Mouse (Mus musculus) forebrain, embryonic 13.5 days (tissue): Measurements from ENCODE around the gene Nrros. TPM values are rescaled to one million over a fixed set of nuclear protein-coding genes. Genes with fewer than 3 reads are reported as not detected.

Source experiments
- ATAC-seq: fragments of 200-750 bp; cut with Nextera tagmentation; 2 replicates; pipeline ENCODE4 v1.8.0; 2017
- H3K27ac ChIP-seq: fragments of 300-500 bp; sonication (generic); 2 replicates; pipeline ENCODE4 v1.5.1; 2015; ENCODE audit warnings: inconsistent platforms, mild to moderate bottlenecking, moderate library complexity
- H3K27me3 ChIP-seq: fragments of 300-500 bp; sonication (generic); 2 replicates; pipeline ENCODE4 v1.6.1; 2015; ENCODE audit warnings: mild to moderate bottlenecking, inconsistent platforms
- H3K36me3 ChIP-seq: fragments of 300-500 bp; sonication (generic); 2 replicates; pipeline ENCODE4 v1.6.1; 2015; ENCODE audit warnings: mild to moderate bottlenecking, inconsistent platforms; ENCODE audit not compliant: poor library complexity, severe bottlenecking
- H3K4me1 ChIP-seq: fragments of 300-500 bp; sonication (generic); 2 replicates; pipeline ENCODE4 v1.6.1; 2015; ENCODE audit warnings: inconsistent platforms
- H3K4me2 ChIP-seq: fragments of 300-500 bp; sonication (generic); 2 replicates; pipeline ENCODE4 v1.6.1; 2015; ENCODE audit warnings: inconsistent platforms, mild to moderate bottlenecking, moderate library complexity
- H3K4me3 ChIP-seq: fragments of 300-500 bp; sonication (generic); 2 replicates; pipeline ENCODE4 v1.5.1; 2015; ENCODE audit warnings: mild to moderate bottlenecking, inconsistent platforms
- H3K9ac ChIP-seq: fragments of 300-500 bp; sonication (generic); 2 replicates; pipeline ENCODE4 v1.6.1; 2015; ENCODE audit warnings: mild to moderate bottlenecking, inconsistent platforms
- H3K9me3 ChIP-seq: fragments of 300-500 bp; sonication (generic); replicated peaks from 2 replicates; pipeline ENCODE4 v1.6.1; 2016; ENCODE audit warnings: inconsistent platforms
- WGBS: fragments of 180-500 bp; shearing (Covaris S2); methylation state at CpG from one replicate; pipeline ENCODE4 v1.1.7; 2015; 5-methylcytosine and 5-hydroxymethylcytosine counted together
- polyA plus RNA-seq: library from polyadenylated mRNA; unstranded; fragments of >200 nt; fragmentation: Nextera tagmentation; extraction: Ambion mirVana; gene quantifications from 2 replicates; pipeline ENCODE4 v1.2.1, GENCODE M21; 2015

Nrros gene
- polyA plus RNA-seq = 6.7 and 7.2 TPM in 2 replicates

GRCm38 (mm10) chr16:32165281-32165821, at the start of gene Nrros:
TSS of gene Nrros (minus strand) at chr16:32165594.
- H3K27me3 ChIP-seq = peaks cover 11% of the 10 kb centered on the region
- peaks cover 9% of the 10 kb centered on the region for H3K4me1 ChIP-seq
- H3K27ac ChIP-seq = no peak within 1 kb of the TSS
- WGBS = 1% methylated on average over 25 of the region's 25 CpGs
- H3K36me3 ChIP-seq = no peaks in the 10 kb centered on the region
- H3K4me2 ChIP-seq = peak within 1 kb of the TSS; percentile 71
- no peaks in the 10 kb centered on the region for H3K9me3 ChIP-seq
- peak within 1 kb of the TSS; percentile 37 for H3K4me3 ChIP-seq
- ATAC-seq = no peak
- peak within 1 kb of the TSS; percentile 62 for H3K9ac ChIP-seq

GRCm38 (mm10) chr16:32214804-32215576, 49.6 kb upstream of the Nrros start:
- Histone ChIP-seq H3K4me1 (no peaks in the 10 kb centered on the region), H3K27me3 (no peaks in the 10 kb centered on the region), H3K27ac (no peak overlapping the region), H3K36me3 (no peaks in the 10 kb centered on the region), H3K9me3 (no peaks in the 10 kb centered on the region), H3K4me2 (no peak overlapping the region), H3K4me3 (no peak overlapping the region), H3K9ac (no peak overlapping the region)
- ATAC-seq = no peak
- WGBS = 85% methylated on average over 17 of the region's 17 CpGs

GRCm38 (mm10) chr16:32214156-32214555, 48.8 kb upstream of the Nrros start:
- H3K36me3 ChIP-seq = no peaks in the 10 kb centered on the region
- ATAC-seq = no peak
- H3K4me3 ChIP-seq = no peak overlapping the region
- no peak overlapping the region for H3K4me2 ChIP-seq
- H3K9ac ChIP-seq = no peak overlapping the region
- H3K27ac ChIP-seq = no peak overlapping the region
- no peaks in the 10 kb centered on the region for H3K4me1 ChIP-seq
- H3K27me3 ChIP-seq = no peaks in the 10 kb centered on the region
- H3K9me3 ChIP-seq = peaks cover 8% of the 10 kb centered on the region

- 66% methylated on average over 3 of the region's 3 CpGs for WGBS
- Histone ChIP-seq H3K27ac (no peak overlapping the region), H3K9me3 (peaks cover 10% of the 10 kb centered on the region), H3K36me3 (no peaks in the 10 kb centered on the region), H3K9ac (no peak overlapping the region), H3K4me2 (no peak overlapping the region), H3K27me3 (no peaks in the 10 kb centered on the region), H3K4me1 (peaks cover 5% of the 10 kb centered on the region; the same call in 1 of the 2 replicates), H3K4me3 (no peak overlapping the region)
- ATAC-seq = no peak
Measured at GRCm38 (mm10) chr16:32204902-32205301, 39.5 kb upstream of the Nrros start.

GRCm38 (mm10) chr16:32202681-32203080, 37.3 kb upstream of the Nrros start:
- 84% methylated on average over 6 of the region's 6 CpGs for WGBS
- no peaks in the 10 kb centered on the region for H3K36me3 ChIP-seq
- H3K4me2 ChIP-seq = no peak overlapping the region
- no peaks in the 10 kb centered on the region for H3K9me3 ChIP-seq
- H3K4me3 ChIP-seq = no peak overlapping the region
- H3K27me3 ChIP-seq = no peaks in the 10 kb centered on the region
- no peak overlapping the region for H3K9ac ChIP-seq
- ATAC-seq = no peak
- H3K4me1 ChIP-seq = peaks cover 5% of the 10 kb centered on the region; the same call in 1 of the 2 replicates
- H3K27ac ChIP-seq = no peak overlapping the region

- Histone ChIP-seq H3K9ac (no peak overlapping the region), H3K4me3 (no peak overlapping the region), H3K4me1 (peaks cover 5% of the 10 kb centered on the region; the same call in 1 of the 2 replicates), H3K27ac (no peak overlapping the region), H3K9me3 (no peaks in the 10 kb centered on the region), H3K4me2 (peak overlapping the region; percentile 19), H3K36me3 (no peaks in the 10 kb centered on the region), H3K27me3 (no peaks in the 10 kb centered on the region)
- ATAC-seq = no peak
- WGBS = 38% methylated on average over 9 of the region's 9 CpGs
Measured at GRCm38 (mm10) chr16:32201004-32201325, 35.6 kb upstream of the Nrros start.

- no peak overlapping the region for H3K9ac ChIP-seq
- no peak overlapping the region for H3K4me3 ChIP-seq
- H3K9me3 ChIP-seq = no peaks in the 10 kb centered on the region
- no peaks in the 10 kb centered on the region for H3K36me3 ChIP-seq
- 60% methylated on average over 21 of the region's 21 CpGs for WGBS
- peak overlapping the region; percentile 19 for H3K4me2 ChIP-seq
- no peak overlapping the region for H3K27ac ChIP-seq
- no peaks in the 10 kb centered on the region for H3K27me3 ChIP-seq
- H3K4me1 ChIP-seq = peaks cover 5% of the 10 kb centered on the region; the same call in 1 of the 2 replicates
- ATAC-seq = no peak
Measured at GRCm38 (mm10) chr16:32200256-32201003, 35.0 kb upstream of the Nrros start.

GRCm38 (mm10) chr16:32190011-32190441, 24.6 kb upstream of the Nrros start:
- no peak overlapping the region for H3K9ac ChIP-seq
- H3K4me1 ChIP-seq = no peaks in the 10 kb centered on the region
- WGBS = 53% methylated on average over 12 of the region's 12 CpGs
- no peaks in the 10 kb centered on the region for H3K36me3 ChIP-seq
- H3K27me3 ChIP-seq = no peaks in the 10 kb centered on the region
- no peak for ATAC-seq
- H3K4me3 ChIP-seq = no peak overlapping the region
- no peak overlapping the region for H3K27ac ChIP-seq
- no peak overlapping the region for H3K4me2 ChIP-seq
- H3K9me3 ChIP-seq = no peaks in the 10 kb centered on the region

GRCm38 (mm10) chr16:32189109-32189508, 23.7 kb upstream of the Nrros start:
- no peaks in the 10 kb centered on the region for H3K27me3 ChIP-seq
- 61% methylated on average over 6 of the region's 6 CpGs for WGBS
- no peaks in the 10 kb centered on the region for H3K4me1 ChIP-seq

GRCm38 (mm10) chr16:32186056-32186455, 20.7 kb upstream of the Nrros start:
- Histone ChIP-seq H3K27me3 (no peaks in the 10 kb centered on the region), H3K4me3 (no peak overlapping the region), H3K4me1 (no peaks in the 10 kb centered on the region), H3K36me3 (no peaks in the 10 kb centered on the region), H3K27ac (no peak overlapping the region), H3K9ac (no peak overlapping the region), H3K9me3 (no peaks in the 10 kb centered on the region), H3K4me2 (no peak overlapping the region)
- ATAC-seq = no peak
- 93% methylated on average over 5 of the region's 5 CpGs for WGBS

More at GRCm38 (mm10) chr16:32189109-32189508, 23.7 kb upstream of the Nrros start:
- ATAC-seq = no peak
- Histone ChIP-seq H3K9ac (no peak overlapping the region), H3K36me3 (no peaks in the 10 kb centered on the region), H3K4me2 (no peak overlapping the region), H3K9me3 (no peaks in the 10 kb centered on the region), H3K27ac (no peak overlapping the region), H3K4me3 (no peak overlapping the region)

- Histone ChIP-seq H3K27me3 (no peaks in the 10 kb centered on the region), H3K27ac (no peak within 1 kb of the TSS), H3K36me3 (no peaks in the 10 kb centered on the region), H3K4me1 (peaks cover 7% of the 10 kb centered on the region), H3K9me3 (no peaks in the 10 kb centered on the region), H3K9ac (no peak within 1 kb of the TSS), H3K4me3 (no peak within 1 kb of the TSS), H3K4me2 (no peak within 1 kb of the TSS)
- ATAC-seq = no peak
- WGBS = 93% methylated on average over 6 of the region's 6 CpGs
Measured at GRCm38 (mm10) chr16:32179333-32179901, 14.0 kb upstream of the Nrros start, which contains the start of gene Bex6. TSS of gene Bex6 (plus strand) at chr16:32179823.
